Mouse (Mus musculus) frontal cortex, postnatal 25 days (tissue): ENCODE measurements at regions not wholly inside any gene's neighbourhood (a gene's known extent, or its start where the extent isn't known, plus 50 kb on each side); places are given as distances from the start of the nearest gene placed in this dataset.
"Not testable (repeated sequence)": the region's sequence is repeated elsewhere in the genome, so short reads cannot be mapped to it uniquely, and the experiment has no call there.

Experiments
- DNase-seq, 2 experiments: peaks; one replicate each; pipeline ENCODE4 v3.0.0; 2022; ENCODE audit warnings: low spot score in 2 of 2

- DNase-seq, result no peak
Measured at GRCm38 (mm10) chr10:117477331-117478201, 97.8 kb upstream of the Cpsf6 start.

GRCm38 (mm10) chr10:117475086-117475945, 95.5 kb upstream of the Cpsf6 start:
- DNase-seq, result no peak

GRCm38 (mm10) chr10:117474351-117475085, 94.7 kb upstream of the Cpsf6 start:
- DNase-seq, result no peak

GRCm38 (mm10) chr10:117473471-117473870, 93.7 kb upstream of the Cpsf6 start:
- no peak for DNase-seq

GRCm38 (mm10) chr10:117472568-117472930, 92.7 kb upstream of the Cpsf6 start:
- no peak for DNase-seq

GRCm38 (mm10) chr10:117471818-117472567, 92.2 kb upstream of the Cpsf6 start:
- no peak for DNase-seq

- DNase-seq, result no peak
Measured at GRCm38 (mm10) chr10:117471036-117471817, 91.4 kb upstream of the Cpsf6 start.

- no peak for DNase-seq
Measured at GRCm38 (mm10) chr10:117470481-117470880, 90.7 kb upstream of the Cpsf6 start.

- DNase-seq, result no peak
Measured at GRCm38 (mm10) chr10:117469573-117470090, 89.8 kb upstream of the Cpsf6 start.

- DNase-seq, result no peak
Measured at GRCm38 (mm10) chr10:117468931-117469572, 89.2 kb upstream of the Cpsf6 start.

- no peak for DNase-seq
Measured at GRCm38 (mm10) chr10:117468381-117468780, 88.6 kb upstream of the Cpsf6 start.

GRCm38 (mm10) chr10:117467161-117467560, 87.3 kb upstream of the Cpsf6 start:
- DNase-seq, result no peak

- DNase-seq, result no peak
Measured at GRCm38 (mm10) chr10:117466391-117466790, 86.6 kb upstream of the Cpsf6 start.

- DNase-seq, result no peak
Measured at GRCm38 (mm10) chr10:117465671-117466250, 85.9 kb upstream of the Cpsf6 start.

GRCm38 (mm10) chr10:117465058-117465660, 85.3 kb upstream of the Cpsf6 start:
- no peak for DNase-seq

GRCm38 (mm10) chr10:117464331-117464730, 84.5 kb upstream of the Cpsf6 start:
- DNase-seq, result not testable (repeated sequence)

GRCm38 (mm10) chr10:117463636-117464035, 83.8 kb upstream of the Cpsf6 start:
- DNase-seq, result no peak

- DNase-seq, result no peak
Measured at GRCm38 (mm10) chr10:117462921-117463320, 83.1 kb upstream of the Cpsf6 start.
